Mouse (Mus musculus) cerebellum, postnatal 25 days (tissue): ENCODE measurements around the gene Liph.
A peak's percentile ranks its signal among the peaks of the same experiment; 100 is the strongest.
"Not testable (repeated sequence)": the region's sequence is repeated elsewhere in the genome, so short reads cannot be mapped to it uniquely, and the experiment has no call there.

ENCODE experiments used
- DNase-seq, 2 experiments: peaks; one replicate each; pipeline ENCODE4 v3.0.0; 2021; ENCODE audit warnings: mixed read lengths in 2 of 2

Liph gene

DNA sequence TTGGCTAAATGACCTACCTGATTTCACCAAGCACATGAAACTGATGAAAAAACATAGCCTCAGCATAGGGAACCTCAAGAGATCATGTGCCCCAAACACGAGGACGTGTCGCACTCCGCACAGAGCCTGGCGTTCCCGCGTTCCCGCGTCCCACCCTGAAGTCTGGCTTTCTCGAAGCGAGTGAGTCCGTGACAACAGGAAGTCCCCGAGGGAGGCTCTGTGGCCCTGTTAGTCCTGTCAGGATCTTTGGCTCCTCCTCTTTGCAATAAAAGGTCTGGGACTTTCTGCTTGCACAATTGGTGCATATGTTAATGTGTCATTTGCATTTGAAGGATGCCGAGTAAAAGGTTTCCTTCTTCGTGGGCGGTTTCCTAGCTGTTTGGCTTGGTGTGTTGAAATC, at the start of gene Liph:
TSS of gene Liph (minus strand) at position 360 of the 400 bp plus-strand sequence.
- peak in 1 of 2 experiments; percentile 8 for DNase-seq

DNA sequence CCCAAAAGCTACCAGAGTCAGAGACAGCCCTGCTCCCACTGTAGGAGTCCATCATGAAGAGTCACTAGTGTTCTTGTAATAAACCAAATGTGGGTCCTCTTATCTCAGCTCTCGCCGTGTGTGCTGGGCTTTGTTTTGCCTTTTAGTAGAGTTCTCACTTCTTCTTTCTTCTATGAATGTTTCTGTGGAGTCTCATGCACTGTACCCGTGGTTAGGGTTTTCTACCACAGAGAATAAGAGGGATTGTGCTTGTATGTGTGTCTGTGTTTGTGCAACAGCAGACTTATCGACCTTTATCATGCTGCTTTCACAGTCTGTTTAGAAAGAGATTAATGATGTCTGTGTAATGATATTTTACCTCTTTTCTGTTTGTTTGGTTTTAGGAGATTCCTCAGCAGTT, 48.4 kb upstream of the Liph start:
- no peak for DNase-seq

DNA sequence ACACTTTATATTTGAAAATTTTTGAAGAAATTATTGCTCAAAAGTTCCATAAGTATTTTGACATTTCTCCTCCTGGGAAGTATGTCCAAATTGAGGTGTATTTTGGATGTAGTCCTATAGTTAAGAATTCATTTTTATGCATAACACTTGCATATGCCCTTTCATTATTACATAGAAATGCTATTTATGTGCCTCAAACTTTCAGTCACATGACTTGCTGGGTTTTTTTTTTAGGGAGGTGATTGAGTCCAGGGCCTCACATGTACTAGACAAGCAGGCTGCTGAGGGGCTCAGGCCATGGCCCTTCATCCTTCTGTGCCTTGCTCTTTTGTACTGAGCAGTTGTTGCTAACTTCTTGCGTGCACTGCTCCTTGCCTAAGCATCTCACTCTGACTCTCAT, 44.5 kb upstream of the Liph start:
- no peak for DNase-seq

DNA sequence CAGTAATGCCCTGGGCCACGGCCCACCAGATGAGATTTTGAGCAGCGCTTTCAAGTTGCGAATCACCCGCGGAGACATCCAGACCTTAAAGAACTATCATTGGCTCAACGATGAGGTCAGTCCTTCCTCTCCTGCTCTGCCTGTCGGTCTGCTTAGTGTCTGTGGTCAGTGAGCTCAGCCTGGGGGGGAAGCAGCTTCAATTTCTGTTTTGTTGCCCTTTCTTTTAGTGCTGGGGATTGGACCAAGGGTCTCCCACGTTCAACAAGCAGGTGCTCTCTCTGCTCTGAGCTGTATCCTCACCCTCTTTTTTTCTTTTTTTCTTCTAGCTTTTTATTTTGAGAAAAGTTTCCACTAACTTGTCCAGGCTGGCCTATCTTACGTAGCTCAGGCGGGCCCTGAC, 43.1 kb upstream of the Liph start:
- no peak for DNase-seq

DNA sequence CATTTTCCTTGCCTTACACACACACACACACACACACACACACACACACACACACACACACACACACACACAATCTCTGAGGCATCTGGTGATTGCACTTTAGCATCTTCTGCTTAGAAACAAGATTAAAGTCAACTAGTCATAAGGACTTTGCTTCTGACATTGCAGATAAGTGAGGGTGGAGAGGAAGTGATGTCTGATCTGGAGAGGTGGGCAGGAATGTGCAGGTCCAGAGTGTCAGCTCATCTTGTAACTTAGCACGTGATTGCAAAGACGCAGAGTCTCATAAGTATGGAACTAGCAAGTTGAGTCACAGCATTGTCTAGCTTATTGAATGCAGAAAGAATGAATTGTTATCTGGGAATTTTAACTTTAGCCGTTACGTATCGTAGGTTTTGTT, 32.0 kb upstream of the Liph start:
- DNase-seq = no peak

DNA sequence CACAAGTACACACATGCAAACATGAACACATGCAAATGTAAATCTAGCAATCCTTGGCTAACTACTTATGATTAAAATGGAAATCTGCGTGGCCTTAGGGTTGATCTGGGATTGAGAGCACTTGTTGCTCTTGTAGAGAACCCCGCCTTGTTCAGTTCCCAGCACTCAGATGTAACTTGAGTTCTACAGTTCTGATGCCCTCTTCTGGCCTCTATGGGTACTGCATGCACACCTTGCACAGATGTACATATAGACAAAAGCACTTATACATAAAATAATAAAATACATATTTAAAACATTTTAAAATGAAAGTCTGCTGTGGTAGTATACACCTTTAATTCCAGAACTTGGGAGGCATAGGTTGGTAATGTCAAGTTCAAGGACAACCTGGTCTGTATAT, 26.7 kb upstream of the Liph start:
- peak in 1 of 2 experiments; percentile 28 for DNase-seq

DNA sequence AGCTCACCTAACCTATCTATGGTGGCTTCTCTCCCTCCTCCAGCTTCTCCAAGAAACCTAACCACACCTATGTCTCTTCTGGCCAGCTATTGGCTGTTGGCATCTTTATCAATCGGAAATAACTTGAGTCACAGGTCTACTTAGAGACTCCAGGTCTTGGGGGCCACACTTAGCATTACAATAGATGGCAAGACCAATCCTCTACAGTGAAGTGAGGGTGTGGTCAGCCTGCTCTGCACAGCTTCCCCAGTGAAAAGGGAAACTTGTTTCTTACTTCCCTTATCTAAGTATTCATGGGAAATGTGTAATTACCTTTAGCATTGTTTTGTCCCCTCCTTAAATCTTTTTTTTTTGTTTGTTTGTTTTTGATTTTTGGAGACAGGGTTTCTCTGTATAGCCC, 20.1 kb upstream of the Liph start:
- DNase-seq = no peak

DNA sequence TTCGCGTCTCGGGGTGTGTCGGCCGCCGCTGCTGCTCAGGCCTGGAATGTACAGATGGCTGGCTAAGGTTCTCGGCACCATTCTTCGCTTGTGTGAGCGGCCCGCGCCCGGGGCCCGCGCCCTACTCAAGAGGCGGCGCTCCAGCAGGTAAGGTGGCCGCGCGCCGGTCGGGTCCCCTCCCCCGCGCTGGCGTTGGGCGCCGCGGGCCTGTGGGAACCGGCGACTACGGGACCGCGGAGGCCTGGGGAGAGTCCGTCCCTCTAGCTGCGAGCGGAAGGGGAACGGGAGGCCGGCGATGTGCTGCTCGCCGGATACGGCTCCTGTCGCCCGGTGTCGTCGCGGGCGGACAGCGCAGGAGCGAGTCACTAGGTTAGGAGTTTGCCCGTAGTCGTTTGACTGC, 14.1 kb upstream of the Liph start:
- DNase-seq = no peak

DNA sequence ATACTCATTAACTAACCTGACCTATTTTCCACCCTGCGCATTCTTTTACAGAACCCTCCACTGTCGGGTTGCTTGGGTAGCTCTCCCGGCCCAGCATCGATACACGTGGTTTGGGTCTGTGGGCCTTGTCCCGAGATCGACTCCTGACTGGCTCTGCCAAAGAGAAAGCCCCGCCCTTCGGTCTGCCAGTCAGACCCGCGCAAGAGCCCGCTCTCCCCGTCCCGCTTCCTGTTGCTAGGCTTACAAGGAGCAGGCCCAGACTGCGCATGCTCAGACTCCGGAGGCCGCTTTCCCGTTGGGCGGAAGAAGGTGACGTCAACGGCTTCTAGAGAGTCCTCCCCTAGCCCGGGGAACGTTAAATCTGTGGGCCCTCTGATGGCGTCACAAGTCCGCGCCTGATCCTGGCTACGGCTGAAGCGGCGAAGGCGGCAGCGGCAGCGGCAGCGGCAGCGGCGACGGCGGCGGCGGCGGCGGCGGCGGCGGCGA, 13.7 kb upstream of the Liph start, which contains the start of gene Senp2:
TSS of gene Senp2 (plus strand) at position 386 of the 486 bp plus-strand sequence.
- DNase-seq = peak; percentile 100

DNA sequence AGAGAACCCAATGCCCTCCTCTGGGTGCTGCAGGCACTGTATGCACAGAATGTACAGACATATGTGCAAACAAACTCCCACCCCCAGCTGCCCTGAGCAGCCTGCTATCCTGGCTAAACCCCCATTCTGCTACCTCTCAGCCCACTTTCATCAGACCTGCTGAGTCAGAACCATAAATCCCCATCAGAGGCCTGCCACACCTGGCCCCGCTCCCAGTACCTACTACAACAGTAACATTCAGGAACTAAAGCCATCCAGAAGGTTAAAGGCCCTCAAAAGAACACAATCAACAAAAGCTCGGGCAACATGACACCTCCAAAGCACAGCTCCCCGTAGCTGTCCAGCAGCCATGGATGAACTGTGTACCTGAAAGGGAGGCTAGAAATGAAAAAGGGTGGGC, 6.1 kb upstream of the Liph start:
- DNase-seq = no peak

DNA sequence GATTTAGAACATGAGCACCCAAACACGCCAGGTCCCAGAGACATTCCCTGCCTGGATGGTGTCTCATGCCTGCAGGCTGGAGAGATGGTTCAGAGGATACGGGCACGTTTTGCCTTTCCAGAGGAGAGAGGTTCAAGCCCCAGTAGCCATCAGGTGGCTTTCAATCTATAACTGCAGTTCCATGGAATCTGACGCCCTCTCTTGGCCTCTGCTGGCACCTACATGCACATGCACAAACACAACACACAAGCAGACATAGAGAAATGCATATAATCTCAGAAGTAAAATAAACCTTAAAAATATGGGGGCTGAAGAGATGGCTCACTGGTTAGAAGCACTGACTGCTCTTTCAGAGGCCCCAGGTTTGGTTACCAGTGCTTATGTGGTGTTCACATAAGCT, 5.7 kb upstream of the Liph start:
- no peak for DNase-seq

DNA sequence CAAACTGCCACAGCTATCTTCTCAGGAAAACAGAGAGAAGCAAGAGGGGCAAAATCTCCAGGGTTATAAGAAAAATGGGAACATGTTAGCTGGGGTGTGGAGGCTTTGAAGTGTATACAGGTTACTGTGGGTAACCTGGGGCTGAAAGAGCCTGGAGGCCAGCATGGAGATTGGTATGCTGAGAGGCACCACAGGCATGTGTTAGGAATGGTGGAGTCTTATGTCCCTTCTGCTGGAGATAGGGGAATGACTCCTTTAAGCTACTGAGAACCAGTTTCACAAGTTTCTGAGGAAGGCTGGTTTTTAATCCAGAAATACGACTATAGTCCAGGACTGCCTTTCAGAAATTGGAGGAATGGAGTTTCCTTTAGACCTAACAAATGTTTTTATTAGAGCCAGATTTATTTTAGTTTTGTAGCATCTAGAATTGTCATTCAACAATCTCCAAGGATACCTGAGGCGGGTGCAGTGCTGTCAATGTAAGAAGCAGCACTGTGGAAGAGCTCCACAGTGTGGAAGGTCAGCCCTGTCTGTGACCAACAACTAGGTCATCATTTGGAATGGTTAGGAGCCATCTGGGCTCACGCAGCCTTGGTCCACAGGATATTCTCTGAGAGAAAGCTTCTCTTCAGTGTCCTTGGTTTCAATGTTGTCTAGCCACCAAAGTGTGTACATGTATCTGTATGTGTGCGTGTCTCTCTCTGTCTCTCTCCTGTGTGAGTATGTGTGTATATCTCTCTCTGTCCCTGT, 4.7 kb upstream of the Liph start:
- DNase-seq = no peak

DNA sequence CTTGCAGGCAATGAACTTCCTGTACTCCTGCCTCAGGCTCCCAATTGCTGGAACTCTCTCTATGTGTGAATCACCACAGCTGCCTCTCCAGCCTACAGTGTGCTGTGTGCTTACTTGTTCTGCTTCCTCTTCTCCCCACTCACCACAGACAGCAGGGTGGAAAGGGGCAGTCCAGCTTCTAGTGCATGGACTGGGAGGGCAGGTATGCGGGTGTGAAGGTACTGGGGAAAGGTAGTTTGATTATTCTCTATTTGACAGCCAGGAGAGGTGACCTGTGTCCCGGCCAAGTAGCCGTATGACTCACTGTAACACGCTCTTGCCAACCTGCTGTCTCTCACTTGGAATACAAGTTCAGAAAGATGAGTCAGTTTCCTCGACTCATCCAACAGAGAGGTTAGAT, 2.6 kb upstream of the Liph start:
- peak in 1 of 2 experiments; percentile 34 for DNase-seq

DNA sequence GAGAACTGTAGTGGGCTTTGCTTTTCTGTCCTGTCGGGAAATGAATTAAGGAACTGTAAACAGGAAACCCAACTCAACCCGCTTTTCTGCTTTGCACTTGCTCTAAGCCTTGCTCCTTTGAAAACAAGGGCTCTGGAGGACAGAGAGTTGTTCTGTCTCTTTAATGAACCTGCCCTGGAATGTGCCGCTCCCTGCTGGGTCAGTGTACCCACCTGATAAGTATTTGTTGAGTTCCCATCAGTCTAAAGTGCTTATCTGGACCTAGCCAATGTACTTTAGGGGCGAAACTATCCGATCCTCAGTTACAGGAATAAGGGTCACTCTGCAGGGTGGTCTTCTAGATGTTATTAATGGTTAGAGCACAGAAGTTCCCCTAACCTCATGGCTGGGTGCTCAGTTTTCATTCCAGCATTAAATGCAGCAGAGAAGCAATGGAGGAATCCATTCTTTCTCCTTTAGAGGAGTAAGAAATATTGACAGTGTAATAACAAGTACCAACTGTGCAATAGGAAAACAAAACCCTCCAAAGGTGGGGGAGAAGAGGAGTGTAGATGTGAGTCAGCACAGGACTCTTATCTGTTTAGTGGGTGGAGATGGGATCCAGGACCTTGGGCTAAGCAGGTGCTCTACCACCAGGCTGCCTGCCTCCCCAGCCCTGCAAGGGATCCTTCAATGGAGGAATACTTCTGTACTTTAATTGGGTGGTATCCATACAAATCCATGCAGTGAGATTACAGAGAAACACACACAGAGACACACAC, 1.6 kb upstream of the Liph start:
- no peak for DNase-seq

DNA sequence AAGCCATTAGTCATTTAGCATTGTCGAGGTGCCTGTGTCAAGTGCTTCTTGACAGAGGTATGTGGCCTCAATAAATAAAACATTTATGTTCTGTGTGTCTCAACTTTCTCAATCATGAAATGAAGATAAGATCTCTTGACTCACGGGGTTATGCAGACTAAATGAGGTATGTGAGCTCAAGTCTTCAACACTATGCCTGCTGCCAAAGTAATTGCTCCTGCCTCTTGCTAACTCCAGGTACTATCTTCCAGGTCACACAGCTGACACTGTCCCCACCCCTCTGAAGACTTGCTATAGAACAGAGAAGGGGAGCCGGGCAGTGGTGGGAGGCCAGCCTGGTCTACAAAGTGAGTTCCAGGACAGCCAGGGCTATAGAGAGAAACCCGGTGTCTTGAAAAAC, 939 bp upstream of the Liph start:
- DNase-seq = no peak

DNA sequence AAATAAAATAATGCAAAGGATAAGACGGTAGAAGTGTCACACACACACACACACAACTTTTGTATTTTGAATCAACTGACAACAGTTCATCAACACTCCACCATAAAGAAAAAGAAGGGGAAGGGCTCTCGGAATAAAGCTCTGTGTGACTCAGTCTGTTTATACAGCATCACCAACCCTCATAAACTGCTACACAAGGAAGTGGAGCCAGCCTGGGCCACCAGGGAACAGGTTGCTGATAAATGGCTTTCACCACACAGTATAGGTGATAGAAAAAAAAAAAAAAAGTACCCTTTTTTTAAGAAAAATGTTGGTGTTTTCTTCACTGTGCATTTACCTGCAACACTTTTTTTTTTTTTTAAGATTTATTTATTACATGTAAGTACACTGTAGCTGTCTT, 3.7 kb downstream of the Liph start:
- DNase-seq = no peak

DNA sequence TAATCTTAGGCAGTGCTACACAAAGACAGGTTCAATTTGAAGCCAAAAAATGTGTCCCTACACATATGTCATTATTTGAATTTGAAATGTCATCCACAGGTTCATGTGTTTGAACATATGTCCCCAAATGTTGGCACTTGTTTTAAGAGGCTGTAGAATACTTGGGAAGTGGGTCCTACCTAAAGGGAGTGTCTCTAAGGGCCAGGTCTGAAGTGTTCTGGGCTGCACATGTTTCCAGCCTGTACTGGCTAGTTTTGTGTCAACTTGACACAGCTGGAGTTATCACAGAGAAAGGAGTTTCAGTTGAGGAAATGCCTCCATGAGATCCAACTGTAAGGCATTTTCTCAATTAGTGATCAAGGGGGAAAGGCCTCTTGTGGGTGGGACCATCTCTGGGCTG, 4.6 kb downstream of the Liph start:
- not testable (repeated sequence) for DNase-seq

DNA sequence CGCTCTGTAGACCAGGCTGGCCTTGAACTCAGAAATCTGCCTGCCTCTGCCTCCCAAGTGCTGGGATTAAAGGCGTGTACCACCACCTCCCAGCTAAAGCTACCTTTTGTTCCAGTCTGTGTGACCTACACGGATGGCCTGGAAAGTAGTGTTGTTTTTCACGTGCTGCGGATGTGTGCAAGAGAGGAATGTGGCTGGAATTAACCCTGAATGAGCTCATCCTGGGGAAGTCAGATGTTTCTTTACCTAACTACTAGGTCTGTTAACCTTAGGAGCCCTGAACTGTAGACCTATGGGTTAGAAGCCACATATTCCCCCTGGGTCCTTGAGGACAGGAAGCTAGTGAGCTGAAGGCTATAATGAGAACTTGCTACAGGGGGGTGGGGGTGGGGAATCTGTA, 7.5 kb downstream of the Liph start:
- no peak for DNase-seq

DNA sequence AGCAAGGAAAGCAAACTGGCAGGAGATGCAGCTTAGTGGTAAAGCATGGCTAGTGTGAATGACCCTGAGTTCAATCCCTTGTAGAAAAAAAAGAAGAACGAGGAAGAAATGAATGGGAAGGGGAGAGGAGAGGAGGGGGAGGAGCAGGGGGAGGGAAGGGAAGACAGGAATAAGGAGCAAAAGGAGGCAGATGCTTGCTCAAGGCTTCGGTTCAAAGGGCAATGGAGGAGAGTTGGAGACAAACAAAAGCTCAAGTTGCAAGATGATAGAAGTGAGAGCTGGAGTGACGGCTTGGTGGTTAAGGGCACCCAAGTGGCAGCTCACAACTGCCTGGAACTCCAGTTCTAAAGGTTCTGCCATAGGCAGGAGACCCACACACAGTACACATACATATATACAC, 9.3 kb downstream of the Liph start:
- no peak for DNase-seq

DNA sequence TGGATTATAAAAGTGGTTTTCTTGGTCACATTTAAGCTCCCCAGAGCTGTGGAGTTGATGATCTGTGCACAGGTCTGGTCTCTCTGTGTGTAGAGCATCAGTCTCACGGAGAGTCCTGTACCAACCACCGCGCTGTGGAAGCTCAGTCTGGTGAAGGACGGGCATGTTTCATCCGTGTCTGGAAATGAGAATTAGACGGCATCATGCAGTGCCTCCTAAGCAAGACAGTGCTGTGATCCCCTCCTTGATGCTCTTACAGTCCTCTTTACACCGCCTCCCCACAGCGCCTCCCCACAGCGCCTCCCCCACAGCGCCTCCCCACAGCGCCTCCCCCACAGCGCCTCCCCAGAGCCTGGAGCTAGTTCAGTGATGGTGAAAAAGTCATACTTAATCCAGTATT, 11.4 kb downstream of the Liph start:
- no peak for DNase-seq

DNA sequence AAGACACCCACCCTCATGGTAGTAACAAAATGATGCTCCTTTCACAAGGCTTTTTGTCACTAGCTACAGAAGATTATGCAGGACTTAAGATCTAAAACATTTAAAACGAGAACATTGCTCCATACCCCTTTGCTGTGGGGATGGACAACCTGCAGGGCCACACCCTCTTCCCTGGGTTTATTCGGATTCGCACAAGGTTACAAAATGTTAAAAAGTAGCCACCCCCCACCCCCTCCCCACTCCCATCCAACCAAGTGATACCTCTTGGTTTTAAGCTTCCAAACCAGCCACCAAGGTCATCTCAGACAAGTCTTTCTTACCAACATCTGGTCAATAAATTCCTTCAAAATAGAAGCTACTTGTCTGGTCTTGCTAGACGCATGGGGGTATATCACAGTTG, 11.9 kb downstream of the Liph start:
- DNase-seq = no peak

DNA sequence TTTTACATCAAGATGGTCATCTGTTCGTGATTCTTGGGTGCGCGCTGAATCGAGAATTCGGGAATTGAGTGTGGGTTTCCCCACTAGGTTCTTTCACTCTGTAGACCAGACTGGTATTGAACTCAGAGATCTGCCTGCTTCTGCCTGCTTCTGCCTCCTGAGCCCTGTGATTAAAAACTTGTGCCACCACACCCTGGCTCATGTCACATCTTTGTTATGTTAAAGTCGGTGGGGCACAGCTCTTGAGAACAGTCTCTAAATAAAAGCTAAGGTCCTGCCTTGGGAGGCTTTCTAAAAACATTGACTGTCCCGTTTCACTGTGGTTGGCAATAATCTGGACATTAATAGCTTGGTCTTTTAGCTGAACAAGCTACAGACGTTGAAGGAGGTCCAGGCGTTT, 12.3 kb downstream of the Liph start:
- no peak for DNase-seq

DNA sequence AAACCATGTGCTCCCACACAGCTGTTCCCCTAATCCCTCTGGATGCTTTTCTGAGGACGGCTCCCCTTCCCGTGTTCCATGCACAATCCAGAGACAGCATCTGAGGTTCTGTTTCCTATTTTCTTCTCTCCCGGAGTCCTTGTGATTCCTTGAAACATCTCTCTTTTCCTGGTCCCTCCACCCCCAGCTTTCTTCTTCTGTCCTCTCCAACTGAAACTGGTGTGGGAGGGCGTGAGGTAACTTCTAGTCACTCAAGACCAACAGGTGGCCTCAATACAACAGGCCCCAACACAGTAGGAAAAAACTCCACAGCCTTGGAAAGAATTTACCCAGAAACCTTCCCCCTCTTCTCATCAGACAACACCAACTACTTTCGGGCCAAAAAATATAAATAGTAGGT, 18.1 kb downstream of the Liph start:
- DNase-seq = no peak

DNA sequence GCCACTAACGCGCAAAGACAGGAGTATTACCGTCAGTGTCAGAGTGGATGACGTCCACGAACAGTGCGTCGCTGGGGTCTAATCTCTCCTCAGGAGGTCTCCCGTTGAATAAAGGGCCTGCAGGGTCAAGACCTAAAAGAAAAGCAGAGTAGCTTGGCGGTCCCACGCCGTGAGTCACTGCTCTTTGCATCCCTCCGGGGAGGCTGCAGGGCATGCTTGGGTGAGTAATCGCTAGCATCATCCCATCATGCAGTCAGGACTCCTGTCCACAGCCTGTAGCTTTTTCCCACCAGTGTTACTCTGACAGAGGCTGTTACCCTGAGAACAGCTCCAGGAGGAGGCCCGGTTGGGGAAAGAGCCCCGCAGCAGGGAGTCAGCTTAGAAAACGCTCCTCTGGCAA, 19.3 kb downstream of the Liph start:
- peak; percentile 8 to 10 for DNase-seq
